Mouse (Mus musculus): ENCODE measurements at regions not wholly inside any gene's neighbourhood (a gene's known extent, or its start where the extent isn't known, plus 50 kb on each side); places are given as distances from the start of the nearest gene placed in this dataset.

DNA sequence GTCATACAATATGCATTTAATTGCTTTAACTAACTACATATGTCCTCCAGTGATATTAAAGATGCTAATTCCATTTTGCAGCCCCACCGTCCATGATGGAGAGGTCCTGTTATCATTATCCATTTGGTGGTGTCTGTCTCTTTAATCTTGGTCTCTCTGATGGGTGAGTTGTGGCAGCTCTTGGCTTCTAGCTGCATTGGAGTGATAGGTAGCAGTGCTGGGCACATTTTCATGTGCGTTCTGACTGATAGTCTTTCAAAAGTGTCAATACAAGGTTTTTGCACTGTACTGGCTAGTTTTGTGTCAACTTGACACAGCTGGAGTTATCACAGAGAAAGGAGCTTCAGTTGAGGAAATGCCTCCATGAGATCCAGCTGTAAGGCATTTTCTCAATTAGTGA, 67.5 kb upstream of the Six2 start:
- no peak for ATAC-seq (ENCODE audit: insufficient number of reproducible peaks, insufficient read depth, low FRiP score, low TSS enrichment)
- Histone ChIP-seq H3K27me3 (no peaks in the 10 kb centered on the region), H3K9ac (no peak overlapping the region), H3K4me3 (no peak overlapping the region), H3K36me3 (no peaks in the 10 kb centered on the region), H3K27ac (no peak overlapping the region), H3K4me1 (peaks cover 12% of the 10 kb centered on the region; the same call in 1 of the 2 replicates), H3K4me2 (replicated peaks) (no peak overlapping the region), H3K9me3 (no peaks in the 10 kb centered on the region)
- 61% methylated on average over 2 of the region's 2 CpGs for WGBS

DNA sequence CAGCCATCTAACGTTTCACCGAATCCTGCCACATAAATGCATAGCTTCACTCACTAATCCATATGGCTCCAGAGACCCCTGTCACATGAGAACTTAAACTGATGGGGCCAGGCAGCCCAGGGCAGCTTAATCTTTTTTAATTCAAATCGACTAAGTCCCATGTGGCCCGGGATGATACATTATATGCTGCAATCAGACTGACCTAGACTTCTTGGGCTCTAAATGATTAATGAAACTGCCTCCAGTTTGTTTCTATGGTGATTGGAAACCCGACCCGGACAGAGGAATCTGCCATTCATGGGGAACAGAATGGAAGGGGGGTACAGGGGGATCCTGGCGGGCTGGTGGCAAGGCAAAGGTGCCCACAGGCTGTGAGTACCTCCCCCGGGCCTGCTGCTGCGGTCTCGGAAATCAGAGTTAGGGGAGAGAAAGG, 60.6 kb upstream of the Six2 start:
- Histone ChIP-seq H3K4me2 (replicated peaks) (peak overlapping the region; percentile 33), H3K27me3 (peaks cover 2% of the 10 kb centered on the region; the same call in 1 of the 2 replicates), H3K4me1 (peaks cover 8% of the 10 kb centered on the region), H3K27ac (peak overlapping the region; percentile 61), H3K4me3 (0 out of 2 replicates have a peak overlapping the region, but pooled peaks have one; percentile 1), H3K36me3 (no peaks in the 10 kb centered on the region), H3K9me3 (no peaks in the 10 kb centered on the region), H3K9ac (no peak overlapping the region)
- ATAC-seq (ENCODE audit: insufficient number of reproducible peaks, insufficient read depth, low FRiP score, low TSS enrichment) = peak; percentile 92
- WGBS = 10% methylated on average over 10 of the region's 10 CpGs

DNA sequence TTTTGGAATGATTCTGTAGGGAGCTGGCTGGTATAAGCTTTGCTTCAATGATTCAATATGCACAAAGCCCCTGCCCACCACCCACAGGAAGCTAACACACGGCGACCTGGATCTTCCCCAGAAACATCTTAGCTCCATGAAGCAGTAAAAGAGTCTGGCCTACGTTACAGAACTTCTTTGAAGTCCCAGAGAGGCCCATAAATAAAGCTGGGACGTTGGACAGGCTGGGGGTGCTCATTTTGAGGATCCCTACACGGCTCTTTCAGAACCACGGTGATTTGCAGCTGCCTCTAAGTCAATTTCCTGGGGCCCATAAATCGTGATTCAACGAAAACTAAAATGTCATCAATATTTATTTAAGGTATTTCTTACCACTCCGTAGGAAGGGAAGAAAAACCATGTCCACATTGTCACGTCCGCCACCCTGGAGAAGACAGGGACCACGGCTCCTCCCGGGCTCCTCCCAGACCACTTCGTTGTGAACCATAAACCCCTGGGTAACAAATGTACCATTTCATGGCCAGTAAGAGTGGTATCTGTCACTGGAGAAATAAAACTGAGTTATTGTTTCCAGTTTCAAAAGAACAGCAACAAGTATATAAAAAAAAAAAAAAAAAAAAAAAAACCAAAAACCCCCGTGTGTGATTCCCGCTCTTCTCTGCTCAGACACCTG, 60.0 kb upstream of the Six2 start:
- peaks cover 6% of the 10 kb centered on the region; the same call in 1 of the 2 replicates for H3K27me3 ChIP-seq

More for the DNA sequence above, 60.0 kb upstream of the Six2 start:
- WGBS = 48% methylated on average over 16 of the region's 16 CpGs
- Histone ChIP-seq H3K36me3 (no peaks in the 10 kb centered on the region), H3K9me3 (no peaks in the 10 kb centered on the region), H3K4me1 (peaks cover 8% of the 10 kb centered on the region), H3K27ac (0 out of 2 replicates have a peak overlapping the region, but pooled peaks have one; percentile 7), H3K9ac (no peak overlapping the region), H3K4me2 (replicated peaks) (peak overlapping the region; percentile 33), H3K4me3 (no peak overlapping the region)
- ATAC-seq (ENCODE audit: insufficient number of reproducible peaks, insufficient read depth, low FRiP score, low TSS enrichment) = no peak

Data from embryonic facial prominence, embryonic 12.5 days (tissue).